Mouse (Mus musculus): Measurements from ENCODE around the gene Pygo2.
A peak's percentile ranks its signal among the peaks of the same experiment; 100 is the strongest.

The Pygo2 gene

GRCm38 (mm10) chr3:89430171-89431159 lies at the start of gene Pygo2:
Gene Pygo2, plus strand, starts transcription at chr3:89430214.
- peak; percentile 92 to 95 for DNase-seq

GRCm38 (mm10) chr3:89380291-89380690 lies 49.7 kb upstream of the Pygo2 start:
- DNase-seq, result no peak

GRCm38 (mm10) chr3:89380711-89381110 lies 49.3 kb upstream of the Pygo2 start:
- DNase-seq, result no peak

GRCm38 (mm10) chr3:89381233-89381632 lies 48.8 kb upstream of the Pygo2 start:
- no peak for DNase-seq

GRCm38 (mm10) chr3:89382033-89382882 lies 47.8 kb upstream of the Pygo2 start:
- no peak for DNase-seq

GRCm38 (mm10) chr3:89382950-89383349 lies 47.1 kb upstream of the Pygo2 start:
- DNase-seq, result peak in 1 of 2 experiments; percentile 10

- peak in 1 of 2 experiments; percentile 36 for DNase-seq
Observed at GRCm38 (mm10) chr3:89383651-89384255, 46.3 kb upstream of the Pygo2 start.

GRCm38 (mm10) chr3:89384331-89385076 lies 45.5 kb upstream of the Pygo2 start:
- no peak for DNase-seq

GRCm38 (mm10) chr3:89385451-89385850 lies 44.6 kb upstream of the Pygo2 start:
- DNase-seq, result peak in 1 of 2 experiments; percentile 16

- peak in 1 of 2 experiments; percentile 31 for DNase-seq
Observed at GRCm38 (mm10) chr3:89386438-89387420, 43.3 kb upstream of the Pygo2 start.

- peak in 1 of 2 experiments; percentile 35 for DNase-seq
Observed at GRCm38 (mm10) chr3:89387632-89388031, 42.4 kb upstream of the Pygo2 start.

- DNase-seq, result peak; percentile 58 to 73
Observed at GRCm38 (mm10) chr3:89388134-89388881, 41.7 kb upstream of the Pygo2 start.

- peak in 1 of 2 experiments; percentile 54 for DNase-seq
Observed at GRCm38 (mm10) chr3:89388901-89389740, 40.9 kb upstream of the Pygo2 start.

- DNase-seq, result peak; percentile 46 to 49
Observed at GRCm38 (mm10) chr3:89390111-89390515, 39.9 kb upstream of the Pygo2 start.

- DNase-seq, result peak; percentile 39 to 59
Observed at GRCm38 (mm10) chr3:89390699-89391662, 39.0 kb upstream of the Pygo2 start.

- DNase-seq, result peak; percentile 69 to 75
Observed at GRCm38 (mm10) chr3:89391663-89392511, 38.1 kb upstream of the Pygo2 start.

- peak; percentile 55 to 75 for DNase-seq
Observed at GRCm38 (mm10) chr3:89392871-89393311, 37.1 kb upstream of the Pygo2 start.

Measured in cerebellum, postnatal 25 days (tissue).